Mouse (Mus musculus): ENCODE data around the gene Vtn. TPM values are rescaled to one million over a fixed set of nuclear protein-coding genes. Genes with fewer than 3 reads are reported as not detected.

Gene Vtn
- polyA plus RNA-seq (2021; fragmentation: Nextera tagmentation), result 50.1 and 59.0 TPM in 2 replicates
- long read RNA-seq, experiment 1, transcript Vtn-201 (8 exons, 1,744 nt), result major isoform, 99 of 108 reads
- long read RNA-seq, experiment 1, partial matches to known transcripts, result 4 of 108 reads
- long read RNA-seq, experiment 1, other reads (novel, unspliced or antisense), result 5 of 108 reads
- long read RNA-seq, experiment 2, transcript Vtn-201 (8 exons, 1,744 nt), result major isoform, 66 of 79 reads
- long read RNA-seq, experiment 2, partial matches to known transcripts, result 12 of 79 reads
- long read RNA-seq, experiment 2, other reads (novel, unspliced or antisense), result 0 of 79 reads

GRCm38 (mm10) chr11:78499004-78499403, at the start of gene Vtn:
Gene Vtn, plus strand, starts transcription at chr11:78499091.

GRCm38 (mm10) chr11:78465568-78466180, 33.2 kb upstream of the Vtn start, which contains the start of gene Slc46a1:
Gene Slc46a1, plus strand, starts transcription at chr11:78465697.

GRCm38 (mm10) chr11:78497544-78498522, 1.1 kb upstream of the Vtn start, which contains the start of gene Sarm1:
Gene Sarm1, minus strand, starts transcription at chr11:78497754.

GRCm38 (mm10) chr11:78502909-78503650, 4.2 kb downstream of the Vtn start, which contains the start of gene Sebox:
Gene Sebox, plus strand, starts transcription at chr11:78503447.

GRCm38 (mm10) chr11:78512025-78512957, 13.4 kb downstream of the Vtn start, which contains the start of the genes Tmem199 and Poldip2:
Gene Tmem199, minus strand, starts transcription at chr11:78512172.
Gene Poldip2, plus strand, starts transcription at chr11:78512193.

GRCm38 (mm10) chr11:78536080-78536689, 37.3 kb downstream of the Vtn start, which contains the start of the genes Tnfaip1 and Ift20:
Gene Tnfaip1, minus strand, starts transcription at chr11:78536332.
Gene Ift20, plus strand, starts transcription at chr11:78536361.

GRCm38 (mm10) chr11:78550168-78551058, 51.5 kb downstream of the Vtn start, which contains the start of gene Tmem97:
Gene Tmem97, minus strand, starts transcription at chr11:78550777.

Other genes with a start within 250 kb of the Vtn start
- 46.6 and 50.5 TPM in 2 replicates for gene 2610507B11Rik, start 237.3 kb upstream of the Vtn start, polyA plus RNA-seq (2021; fragmentation: Nextera tagmentation)
- 2.7 and 2.8 TPM in 2 replicates for gene BC030499, start 208.2 kb upstream of the Vtn start, polyA plus RNA-seq (2021; fragmentation: Nextera tagmentation)
- gene Spag5, start 197.6 kb upstream of the Vtn start, polyA plus RNA-seq (2021; fragmentation: Nextera tagmentation), result 1.7 TPM in 2 replicates
- 1,417 and 1,712 TPM in 2 replicates for gene Aldoc, start 176.1 kb upstream of the Vtn start, polyA plus RNA-seq (2021; fragmentation: Nextera tagmentation)
- gene Pigs, start 170.7 kb upstream of the Vtn start, polyA plus RNA-seq (2021; fragmentation: Nextera tagmentation), result 53.9 and 59.8 TPM in 2 replicates
- gene Unc119, start 155.6 kb upstream of the Vtn start, polyA plus RNA-seq (2021; fragmentation: Nextera tagmentation), result 7.4 and 56.0 TPM in 2 replicates
- gene Foxn1, start 112.5 kb upstream of the Vtn start, polyA plus RNA-seq (2021; fragmentation: Nextera tagmentation), result not detected in 2 replicates
- not detected in 2 replicates for gene Slc13a2, start 76.9 kb upstream of the Vtn start, polyA plus RNA-seq (2021; fragmentation: Nextera tagmentation)
- 12.3 and 16.4 TPM in 2 replicates for gene Slc46a1, start 33.4 kb upstream of the Vtn start, polyA plus RNA-seq (2021; fragmentation: Nextera tagmentation)
- gene Sarm1, start 1.3 kb upstream of the Vtn start, polyA plus RNA-seq (2021; fragmentation: Nextera tagmentation), result 16.2 and 17.2 TPM in 2 replicates
- 1.9 and 2.2 TPM in 2 replicates for gene Sebox, start 4.4 kb downstream of the Vtn start, polyA plus RNA-seq (2021; fragmentation: Nextera tagmentation)
- 61.9 and 65.7 TPM in 2 replicates for gene Tmem199, start 13.1 kb downstream of the Vtn start, polyA plus RNA-seq (2021; fragmentation: Nextera tagmentation)
- 155 and 159 TPM in 2 replicates for gene Poldip2, start 13.1 kb downstream of the Vtn start, polyA plus RNA-seq (2021; fragmentation: Nextera tagmentation)
- gene Tnfaip1, start 37.2 kb downstream of the Vtn start, polyA plus RNA-seq (2021; fragmentation: Nextera tagmentation), result 16.2 and 24.4 TPM in 2 replicates
- gene Ift20, start 37.3 kb downstream of the Vtn start, polyA plus RNA-seq (2021; fragmentation: Nextera tagmentation), result 185 and 201 TPM in 2 replicates
- gene Tmem97, start 51.7 kb downstream of the Vtn start, polyA plus RNA-seq (2021; fragmentation: Nextera tagmentation), result 40.5 and 42.6 TPM in 2 replicates
- gene Nlk, start 198.3 kb downstream of the Vtn start, polyA plus RNA-seq (2021; fragmentation: Nextera tagmentation), result 29.7 and 68.6 TPM in 2 replicates

Measured in left cerebral cortex, adult 6 months (tissue).